16 mouse cellular contexts compared by ENCODE assay signal in genomic region chr15:60419081-60419480, GRCm38 (mm10).
A peak's percentile ranks its signal among the peaks of the same experiment; 100 is the strongest.
DNase-seq lines count a peak whose midpoint lies in the region; ATAC-seq and TF ChIP-seq lines count a peak whose summit lies in the region.
"Had no signal": no experiment of that assay in that cellular context is flagged by ENCODE, and none has a peak within 500 bp of the region (broad histone marks: within the 10 kb centered on the region; RNA-seq: fewer than 3 reads in every experiment).

No protein-coding gene starts in this region.

- no peaks in the 10 kb centered on the region for H3K36me3 ChIP-seq in forebrain, embryonic 14.5 days (ENCODE audit: control insufficient read depth, insufficient read depth, low read length)
- H3K36me3 ChIP-seq in forebrain, embryonic 11.5 days (ENCODE audit: control insufficient read depth, insufficient read depth, low read length), result no peaks in the 10 kb centered on the region
- H3K36me3 ChIP-seq in limb, embryonic 10.5 days, result no peaks in the 10 kb centered on the region
- H3K36me3 ChIP-seq: limb, embryonic 12.5 days had no signal

- ATAC-seq in forebrain, embryonic 14.5 days, result peak; percentile 52; the same call in 1 of the 2 replicates
- no peak for ATAC-seq in forebrain, embryonic 11.5 days (replicated peaks; ENCODE audit: low FRiP score)
- ATAC-seq: liver, postnatal 0 days had no signal

- TF ChIP-seq POLR2A in lung, adult 2 months (IDR thresholded peaks at IDR 0.05; ENCODE audit: borderline replicate concordance, extremely low read depth, low read depth, low read length), result no peak

- TF ChIP-seq CTCF in lung, adult 2 months (IDR thresholded peaks at IDR 0.05; ENCODE audit: insufficient read depth, low read length), result no peak

- no peak overlapping the region for H3K27ac ChIP-seq in forebrain, embryonic 14.5 days (ENCODE audit: low read depth, low read length)
- H3K27ac ChIP-seq in forebrain, embryonic 11.5 days (ENCODE audit: low read depth, low read length), result no peak overlapping the region
- no peak overlapping the region for H3K27ac ChIP-seq in limb, embryonic 10.5 days
- H3K27ac ChIP-seq: hindbrain, embryonic 14.5 days; limb, embryonic 12.5 days had no signal

- no peak overlapping the region for H3K4me3 ChIP-seq in forebrain, embryonic 14.5 days (ENCODE audit: low read depth, low read length)
- no peak overlapping the region for H3K4me3 ChIP-seq in forebrain, embryonic 11.5 days (ENCODE audit: low read depth, low read length)
- no peak overlapping the region for H3K4me3 ChIP-seq in lung, adult 2 months (replicated peaks; ENCODE audit: extremely low read depth, low read depth, low read length)
- no peak overlapping the region for H3K4me3 ChIP-seq in limb, embryonic 10.5 days
- H3K4me3 ChIP-seq: limb, embryonic 12.5 days had no signal

- H3K4me1 ChIP-seq in forebrain, embryonic 14.5 days (ENCODE audit: control insufficient read depth, insufficient read depth, low read length), result no peaks in the 10 kb centered on the region
- H3K4me1 ChIP-seq in forebrain, embryonic 11.5 days (replicated peaks; ENCODE audit: control insufficient read depth, insufficient read depth, low read length), result no peaks in the 10 kb centered on the region
- no peaks in the 10 kb centered on the region for H3K4me1 ChIP-seq in lung, adult 2 months (ENCODE audit: control insufficient read depth, insufficient read depth, low read length)
- H3K4me1 ChIP-seq in limb, embryonic 10.5 days, result no peaks in the 10 kb centered on the region
- H3K4me1 ChIP-seq: limb, embryonic 12.5 days had no signal

- no peak overlapping the region for H3K9ac ChIP-seq in forebrain, embryonic 14.5 days (ENCODE audit: low read length)
- no peak overlapping the region for H3K9ac ChIP-seq in forebrain, embryonic 11.5 days (ENCODE audit: low read length)
- H3K9ac ChIP-seq: hindbrain, embryonic 14.5 days; limb, embryonic 12.5 days; liver, postnatal 0 days had no signal

- no peaks in the 10 kb centered on the region for H3K27me3 ChIP-seq in forebrain, embryonic 14.5 days (replicated peaks; ENCODE audit: control insufficient read depth, insufficient read depth, low read length)
- H3K27me3 ChIP-seq in forebrain, embryonic 11.5 days (ENCODE audit: control insufficient read depth, insufficient read depth, low read length), result no peaks in the 10 kb centered on the region
- no peaks in the 10 kb centered on the region for H3K27me3 ChIP-seq in limb, embryonic 10.5 days (ENCODE audit: low read depth, poor library complexity, severe bottlenecking)
- H3K27me3 ChIP-seq: limb, embryonic 12.5 days had no signal

- H3K9me3 ChIP-seq in forebrain, embryonic 14.5 days (replicated peaks; ENCODE audit: control insufficient read depth, low read length), result no peaks in the 10 kb centered on the region
- no peaks in the 10 kb centered on the region for H3K9me3 ChIP-seq in forebrain, embryonic 11.5 days (ENCODE audit: control insufficient read depth, low read length)
- H3K9me3 ChIP-seq in limb, embryonic 10.5 days (replicated peaks), result no peaks in the 10 kb centered on the region
- H3K9me3 ChIP-seq: limb, embryonic 12.5 days had no signal

- no peak overlapping the region for H3K4me2 ChIP-seq in forebrain, embryonic 14.5 days (ENCODE audit: low read length)
- H3K4me2 ChIP-seq in forebrain, embryonic 11.5 days (ENCODE audit: low read depth, low read length, severe bottlenecking), result no peak overlapping the region
- H3K4me2 ChIP-seq: hindbrain, embryonic 14.5 days; limb, embryonic 12.5 days had no signal

- peak; percentile 69 for DNase-seq in forebrain, embryonic 14.5 days (ENCODE audit: low spot score)
- DNase-seq in forebrain, embryonic 11.5 days (ENCODE audit: low spot score), result no peak
- DNase-seq in layer of hippocampus, adult 11-12 months (ENCODE audit: low spot score), result peak; percentile 41
- peak; percentile 16 to 64 for DNase-seq in left cerebral cortex, adult 9 months (ENCODE audit: low spot score in 2 of 2)
- DNase-seq in right cerebral cortex, postnatal 36 days (ENCODE audit: low spot score in 2 of 2), result peak; percentile 21 to 23
- DNase-seq in spleen, adult 18-20 months, result no peak
- DNase-seq in lung, adult 2 months, result no peak
- no peak for DNase-seq in limb, embryonic 10.5 days (ENCODE audit: low spot score)
- DNase-seq: adrenal gland, postnatal 10 days; cerebellum, adult 11 months; heart, adult 11 months; kidney, adult 8-10 months; liver, postnatal 0 days; thymus, adult 2 months had no signal

- WGBS in forebrain, embryonic 14.5 days, result 59% methylated on average over 1 of the region's 1 CpGs
- WGBS in forebrain, embryonic 11.5 days, result 93% methylated on average over 1 of the region's 1 CpGs
- 43% methylated on average over 1 of the region's 1 CpGs for WGBS in lung, adult 2 months
- WGBS in limb, embryonic 10.5 days, result 70% methylated on average over 1 of the region's 1 CpGs

Comparison
In these comparisons a context has a peak if more than half of its experiments do, and no peak if none do; other contexts are left out.
1. DNase-seq: peak in forebrain, embryonic 14.5 days (single experiment), layer of hippocampus, adult 11-12 months (single experiment), left cerebral cortex, adult 9 months (2 of 2) and right cerebral cortex, postnatal 36 days (2 of 2); none in forebrain, embryonic 11.5 days (single experiment), spleen, adult 18-20 months (0 of 2), lung, adult 2 months (single experiment) and limb, embryonic 10.5 days (single experiment).